Mouse (Mus musculus): Measurements from ENCODE around the gene Tk1. TPM values are rescaled to one million over a fixed set of nuclear protein-coding genes. Genes with fewer than 3 reads are reported as not detected.
A peak's percentile ranks its signal among the peaks of the same experiment; 100 is the strongest.

The Tk1 gene
- polyA plus RNA-seq, 1 experiment, result 52.8 TPM

- Histone ChIP-seq H3K4me2 (ENCODE audit: low read depth) (peak overlapping the region; percentile 26), H3K4me3 (no peak overlapping the region)
- TF ChIP-seq E2F4 (IDR thresholded peaks at IDR 0.05; ENCODE audit: insufficient read depth), result no peak
Observed at GRCm38 (mm10) chr11:117829671-117830215, 3.9 kb upstream of the Tk1 start.

GRCm38 (mm10) chr11:117828888-117829604 lies 3.2 kb upstream of the Tk1 start:
- Histone ChIP-seq H3ac (ENCODE audit: control insufficient read depth, insufficient read length) (no peak overlapping the region), H3K36me3 (ENCODE audit: control insufficient read depth, insufficient read depth) (no peaks in the 10 kb centered on the region), H3K4me2 (ENCODE audit: low read depth) (peak overlapping the region; percentile 94), H3K4me3 (no peak overlapping the region), H3K79me2 (ENCODE audit: control insufficient read depth, insufficient read depth) (peaks cover 7% of the 10 kb centered on the region), H3K27me3 (ENCODE audit: control insufficient read depth, insufficient read depth, insufficient read length) (no peaks in the 10 kb centered on the region)
- TF ChIP-seq MAX (IDR thresholded peaks at IDR 0.05; ENCODE audit: low read depth) (no peak), E2F4 (IDR thresholded peaks at IDR 0.05; ENCODE audit: insufficient read depth) (no peak), TCF12 (IDR thresholded peaks at IDR 0.05; ENCODE audit: insufficient read depth, poor library complexity, severe bottlenecking) (no peak), POLR2A (IDR thresholded peaks at IDR 0.05; ENCODE audit: insufficient read length, low read depth) (peak; percentile 33), MYOG (IDR thresholded peaks at IDR 0.05; ENCODE audit: control insufficient read depth in 1 of 3, insufficient read depth in 1 of 3, insufficient read length in 2 of 3, low read depth in 2 of 3) (peak; percentile 46 to 88 (median 51)), MYOD1 (IDR thresholded peaks at IDR 0.05; ENCODE audit: control insufficient read depth in 1 of 3, insufficient read length in 2 of 3, low read depth in 2 of 3) (peak in 2 of 3 experiments; percentile 80 to 85)

More at GRCm38 (mm10) chr11:117829671-117830215, 3.9 kb upstream of the Tk1 start:
- peaks cover 7% of the 10 kb centered on the region for H3K79me2 ChIP-seq (ENCODE audit: control insufficient read depth, insufficient read depth)
- no peak overlapping the region for H3ac ChIP-seq (ENCODE audit: control insufficient read depth, insufficient read length)
- no peaks in the 10 kb centered on the region for H3K36me3 ChIP-seq (ENCODE audit: control insufficient read depth, insufficient read depth)
- H3K27me3 ChIP-seq (ENCODE audit: control insufficient read depth, insufficient read depth, insufficient read length), result no peaks in the 10 kb centered on the region

DNA sequence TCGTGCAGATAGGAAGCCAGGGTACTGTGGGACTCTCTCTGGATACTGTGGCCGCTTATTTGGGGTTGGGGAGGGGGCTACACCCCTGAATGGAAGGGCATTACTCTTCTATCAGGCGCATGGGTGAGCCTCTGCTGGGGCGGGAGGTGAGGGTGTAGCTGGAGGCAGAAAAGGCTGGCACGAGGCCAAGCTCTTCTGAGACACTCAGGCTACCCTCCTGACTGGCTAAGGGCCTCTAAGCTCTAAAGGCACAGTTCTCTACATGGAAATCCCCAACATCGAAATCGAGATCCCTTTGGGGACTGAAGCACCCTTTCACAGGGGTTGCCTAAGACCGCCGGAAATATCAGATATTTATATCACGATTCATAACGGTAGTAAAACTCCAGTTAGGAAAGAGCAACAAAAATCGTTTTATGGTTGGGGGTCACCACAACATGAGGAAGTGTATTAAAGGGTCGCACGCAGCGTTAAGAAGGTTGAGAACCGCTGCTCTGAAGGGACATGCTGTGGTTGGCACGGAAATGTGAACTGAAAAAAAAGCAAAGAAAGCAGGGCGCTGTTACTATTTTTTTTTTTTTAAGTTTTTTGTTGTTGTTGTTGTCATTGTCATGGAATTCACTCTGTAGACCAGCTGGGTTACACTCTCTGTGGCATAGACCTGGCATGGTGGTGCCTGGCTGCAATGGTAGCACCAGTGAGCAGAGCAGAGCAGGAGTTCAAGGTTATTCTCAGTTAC lies 2.4 kb upstream of the Tk1 start:
- Histone ChIP-seq H3ac (ENCODE audit: control insufficient read depth, insufficient read length) (no peak overlapping the region), H3K4me2 (ENCODE audit: low read depth) (peak overlapping the region; percentile 94), H3K27me3 (ENCODE audit: control insufficient read depth, insufficient read depth, insufficient read length) (no peaks in the 10 kb centered on the region), H3K4me3 (peak overlapping the region; percentile 45), H3K36me3 (ENCODE audit: control insufficient read depth, insufficient read depth) (no peaks in the 10 kb centered on the region), H3K79me2 (ENCODE audit: control insufficient read depth, insufficient read depth) (peaks cover 7% of the 10 kb centered on the region)
- TF ChIP-seq POLR2A (IDR thresholded peaks at IDR 0.05; ENCODE audit: insufficient read length, low read depth) (no peak), CEBPB (IDR thresholded peaks at IDR 0.05; ENCODE audit: insufficient read depth, poor library complexity, severe bottlenecking) (0 out of 2 replicates have a peak, but pooled peaks have one; percentile 22)

GRCm38 (mm10) chr11:117827386-117827785 lies 1.5 kb upstream of the Tk1 start:
- peaks cover 7% of the 10 kb centered on the region for H3K79me2 ChIP-seq (ENCODE audit: control insufficient read depth, insufficient read depth)
- H3ac ChIP-seq (ENCODE audit: control insufficient read depth, insufficient read length), result no peak overlapping the region
- no peaks in the 10 kb centered on the region for H3K36me3 ChIP-seq (ENCODE audit: control insufficient read depth, insufficient read depth)
- H3K27me3 ChIP-seq (ENCODE audit: control insufficient read depth, insufficient read depth, insufficient read length), result no peaks in the 10 kb centered on the region
- peak overlapping the region; percentile 94 for H3K4me2 ChIP-seq (ENCODE audit: low read depth)
- H3K4me3 ChIP-seq, result peak overlapping the region; percentile 45
- TF ChIP-seq MYOD1 (IDR thresholded peaks at IDR 0.05; ENCODE audit: control insufficient read depth in 1 of 3, insufficient read length in 2 of 3, low read depth in 2 of 3) (peak in 2 of 3 experiments; percentile 32 to 44), CEBPB (IDR thresholded peaks at IDR 0.05; ENCODE audit: insufficient read depth, poor library complexity, severe bottlenecking) (no peak), MYOG (IDR thresholded peaks at IDR 0.05; ENCODE audit: control insufficient read depth in 1 of 3, insufficient read depth in 1 of 3, insufficient read length in 2 of 3, low read depth in 2 of 3) (peak in 1 of 3 experiments; percentile 25), SRF (IDR thresholded peaks at IDR 0.05; ENCODE audit: control insufficient read depth, insufficient read length, low read depth) (no peak)

GRCm38 (mm10) chr11:117826916-117827315 lies 1.0 kb upstream of the Tk1 start:
- Histone ChIP-seq H3K36me3 (ENCODE audit: control insufficient read depth, insufficient read depth) (no peaks in the 10 kb centered on the region), H3K4me3 (peak overlapping the region; percentile 45)

GRCm38 (mm10) chr11:117826164-117826563 lies 272 bp upstream of the Tk1 start:
- H3K79me2 ChIP-seq (ENCODE audit: control insufficient read depth, insufficient read depth), result peaks cover 19% of the 10 kb centered on the region
- no peaks in the 10 kb centered on the region for H3K27me3 ChIP-seq (ENCODE audit: control insufficient read depth, insufficient read depth, insufficient read length)
- TF ChIP-seq REST (IDR thresholded peaks at IDR 0.05; ENCODE audit: insufficient read depth, insufficient read length), result no peak
- TF ChIP-seq SRF (IDR thresholded peaks at IDR 0.05; ENCODE audit: control insufficient read depth, insufficient read length, low read depth), result no peak
- TF ChIP-seq CEBPB (IDR thresholded peaks at IDR 0.05; ENCODE audit: insufficient read depth, poor library complexity, severe bottlenecking), result no peak
- no peak for TF ChIP-seq POLR2A (IDR thresholded peaks at IDR 0.05; ENCODE audit: insufficient read length, low read depth)
- no peak for TF ChIP-seq TCF12 (IDR thresholded peaks at IDR 0.05; ENCODE audit: insufficient read depth, poor library complexity, severe bottlenecking)
- no peak for TF ChIP-seq E2F4 (IDR thresholded peaks at IDR 0.05; ENCODE audit: insufficient read depth)
- no peak for TF ChIP-seq TCF3 (IDR thresholded peaks at IDR 0.05; ENCODE audit: insufficient read length, low read depth)
- no peak for TF ChIP-seq POLR2AphosphoS2 (IDR thresholded peaks at IDR 0.05; ENCODE audit: insufficient read length, low read depth)
- TF ChIP-seq MAX (IDR thresholded peaks at IDR 0.05; ENCODE audit: low read depth), result no peak
- no peak for TF ChIP-seq MYOD1 (IDR thresholded peaks at IDR 0.05; ENCODE audit: control insufficient read depth in 1 of 3, insufficient read length in 2 of 3, low read depth in 2 of 3)
- TF ChIP-seq MYOG (IDR thresholded peaks at IDR 0.05; ENCODE audit: control insufficient read depth in 1 of 3, insufficient read depth in 1 of 3, insufficient read length in 2 of 3, low read depth in 2 of 3), result no peak
- no peak for TF ChIP-seq USF1 (IDR thresholded peaks at IDR 0.05; ENCODE audit: low read depth)
- peak overlapping the region; percentile 94 for H3K4me2 ChIP-seq (ENCODE audit: low read depth)
- H3K4me3 ChIP-seq, result peak overlapping the region; percentile 45
- peak overlapping the region; percentile 5 for H3ac ChIP-seq (ENCODE audit: control insufficient read depth, insufficient read length)
- H3K36me3 ChIP-seq (ENCODE audit: control insufficient read depth, insufficient read depth), result no peaks in the 10 kb centered on the region

More at GRCm38 (mm10) chr11:117826916-117827315, 1.0 kb upstream of the Tk1 start:
- no peak for TF ChIP-seq MYOG (IDR thresholded peaks at IDR 0.05; ENCODE audit: control insufficient read depth in 1 of 3, insufficient read depth in 1 of 3, insufficient read length in 2 of 3, low read depth in 2 of 3)
- TF ChIP-seq E2F4 (IDR thresholded peaks at IDR 0.05; ENCODE audit: insufficient read depth), result no peak
- TF ChIP-seq POLR2A (IDR thresholded peaks at IDR 0.05; ENCODE audit: insufficient read length, low read depth), result no peak
- TF ChIP-seq POLR2AphosphoS2 (IDR thresholded peaks at IDR 0.05; ENCODE audit: insufficient read length, low read depth), result peak; percentile 8
- TF ChIP-seq TCF12 (IDR thresholded peaks at IDR 0.05; ENCODE audit: insufficient read depth, poor library complexity, severe bottlenecking), result no peak
- no peak for TF ChIP-seq REST (IDR thresholded peaks at IDR 0.05; ENCODE audit: insufficient read depth, insufficient read length)
- no peak overlapping the region for H3ac ChIP-seq (ENCODE audit: control insufficient read depth, insufficient read length)
- H3K27me3 ChIP-seq (ENCODE audit: control insufficient read depth, insufficient read depth, insufficient read length), result no peaks in the 10 kb centered on the region
- H3K79me2 ChIP-seq (ENCODE audit: control insufficient read depth, insufficient read depth), result peaks cover 12% of the 10 kb centered on the region
- H3K4me2 ChIP-seq (ENCODE audit: low read depth), result peak overlapping the region; percentile 94
